Mouse (Mus musculus): ENCODE data around the gene Dlgap5. TPM values are rescaled to one million over a fixed set of nuclear protein-coding genes. Genes with fewer than 3 reads are reported as not detected.
A peak's percentile ranks its signal among the peaks of the same experiment; 100 is the strongest.

Gene Dlgap5
- total RNA-seq, 2 experiments from 2014 or later: 5.0 to 10.0 TPM

DNA sequence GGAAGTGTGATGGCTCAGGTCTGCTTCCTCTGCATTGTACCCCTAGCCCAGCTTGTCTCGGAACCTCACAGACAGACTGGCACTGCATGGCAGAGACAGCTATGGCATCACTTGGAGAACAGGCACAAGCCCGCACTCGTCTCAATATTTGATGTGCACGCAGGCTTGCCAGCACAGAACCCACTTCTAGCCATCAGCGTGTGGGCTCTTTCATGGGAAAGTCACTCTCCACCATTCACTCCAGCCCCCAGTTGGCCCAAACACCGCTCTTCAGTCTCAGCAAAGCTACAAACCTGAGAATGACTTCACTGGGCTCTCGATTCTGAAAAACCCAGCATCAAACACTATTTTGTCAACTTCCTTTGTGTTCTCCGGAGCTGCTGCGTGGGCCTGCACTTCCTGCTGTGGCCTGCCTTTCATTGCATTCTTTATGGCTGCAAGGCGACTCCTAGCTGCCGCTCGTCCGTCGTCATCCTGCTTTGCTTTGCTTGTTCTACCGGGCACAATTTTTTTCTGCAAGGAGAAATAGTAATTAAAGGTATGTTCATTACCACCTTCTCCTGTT, 22.7 kb downstream of the Dlgap5 start:
- DNase-seq: no peak

- no peak for DNase-seq
These were observed 23.2 kb downstream of the Dlgap5 start for GRCm38 (mm10) chr14:47395007-47395406.

GRCm38 (mm10) chr14:47393354-47394094, 24.7 kb downstream of the Dlgap5 start:
- DNase-seq: no peak

- no peak for DNase-seq
These were observed 32.1 kb downstream of the Dlgap5 start for GRCm38 (mm10) chr14:47386125-47386524.

DNA sequence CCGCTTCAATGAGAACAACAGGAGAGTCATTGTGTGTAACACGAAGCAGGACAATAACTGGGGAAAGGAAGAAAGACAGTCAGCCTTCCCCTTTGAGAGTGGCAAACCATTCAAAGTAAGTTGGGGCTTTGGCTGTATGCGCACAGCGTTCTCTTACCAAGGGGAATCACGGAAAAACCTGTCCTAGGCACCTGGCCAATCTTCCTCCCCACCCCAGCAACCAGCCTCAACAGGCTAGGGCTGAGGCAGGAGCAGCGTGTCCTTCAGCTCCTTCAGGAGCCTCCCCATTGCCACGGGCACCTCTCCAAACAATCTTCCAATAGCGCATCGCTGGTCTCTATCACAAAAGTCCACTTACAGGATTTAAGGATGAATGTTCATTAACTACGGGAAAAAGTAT, 33.6 kb downstream of the Dlgap5 start:
- DNase-seq: no peak

GRCm38 (mm10) chr14:47383911-47384310, 34.3 kb downstream of the Dlgap5 start:
- no peak for DNase-seq

GRCm38 (mm10) chr14:47378336-47378735, 39.9 kb downstream of the Dlgap5 start:
- no peak for DNase-seq

GRCm38 (mm10) chr14:47376526-47376925, 41.7 kb downstream of the Dlgap5 start:
- DNase-seq: no peak

- peak; percentile 41 for DNase-seq
These were observed 44.2 kb downstream of the Dlgap5 start for GRCm38 (mm10) chr14:47373728-47374678.

DNA sequence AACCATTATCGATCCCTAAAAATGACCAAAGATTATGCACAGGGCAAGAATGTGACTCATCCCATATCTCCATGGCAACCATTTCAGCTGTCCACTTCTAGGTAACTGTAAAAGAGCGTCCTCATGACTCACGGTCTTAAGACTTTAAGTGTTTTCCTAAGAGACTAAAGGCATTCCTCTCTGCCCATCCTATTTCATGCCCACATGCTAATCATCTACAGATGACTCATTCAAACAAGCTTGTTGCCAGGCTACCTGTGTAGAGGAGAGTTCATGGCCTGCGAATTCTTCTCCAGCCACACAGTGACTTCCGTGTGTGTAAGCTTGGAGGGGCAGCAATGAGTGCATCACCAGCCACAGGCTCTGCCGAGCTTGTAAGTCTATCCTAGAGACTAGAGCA, 46.5 kb downstream of the Dlgap5 start:
- no peak for DNase-seq

GRCm38 (mm10) chr14:47370790-47371189, 47.4 kb downstream of the Dlgap5 start:
- no peak for DNase-seq

DNA sequence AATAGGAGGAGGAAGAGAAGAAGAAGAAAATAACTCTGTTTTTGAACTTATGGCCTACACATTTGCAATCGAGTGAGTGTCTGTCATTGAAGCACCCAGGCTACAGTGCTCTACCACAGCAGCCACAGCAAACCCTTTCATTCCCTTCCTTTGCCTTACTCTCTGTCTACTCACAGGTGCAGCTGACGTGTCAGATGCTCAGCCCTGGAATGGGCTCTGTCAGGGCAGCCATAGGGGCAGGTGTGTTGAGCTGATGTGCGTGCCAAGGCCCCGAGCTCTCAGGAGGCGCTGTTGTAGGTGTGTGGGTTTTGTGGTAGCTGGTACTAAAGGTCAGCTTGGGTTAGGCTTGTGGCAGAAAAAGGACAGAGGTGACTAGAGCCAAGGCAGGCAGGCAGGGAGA, 48.5 kb downstream of the Dlgap5 start:
- no peak for DNase-seq

DNA sequence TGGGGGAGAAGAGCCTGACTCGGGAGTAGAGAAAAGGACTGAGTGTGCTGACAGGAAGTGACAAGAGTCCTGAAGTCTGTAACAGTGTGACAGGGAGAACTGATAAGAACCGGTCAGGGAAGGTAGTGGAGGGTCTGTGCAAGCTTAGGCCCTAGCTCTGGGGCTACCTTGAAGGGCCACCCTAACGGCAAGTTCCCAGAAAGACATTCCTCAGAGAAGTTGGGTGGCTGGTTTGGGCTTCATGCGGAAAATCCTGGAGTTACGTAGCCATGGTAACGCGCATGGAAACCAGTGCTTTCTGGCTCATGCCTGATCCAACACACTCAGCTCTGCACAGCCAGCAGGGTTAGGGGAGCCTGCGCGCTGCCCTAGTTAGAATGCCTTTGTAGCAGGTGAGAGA, 50.7 kb downstream of the Dlgap5 start, which contains the start of gene Lgals3:
Gene Lgals3, plus strand, starts transcription at position 291 of the 400 bp plus-strand sequence.
- no peak for DNase-seq

DNA sequence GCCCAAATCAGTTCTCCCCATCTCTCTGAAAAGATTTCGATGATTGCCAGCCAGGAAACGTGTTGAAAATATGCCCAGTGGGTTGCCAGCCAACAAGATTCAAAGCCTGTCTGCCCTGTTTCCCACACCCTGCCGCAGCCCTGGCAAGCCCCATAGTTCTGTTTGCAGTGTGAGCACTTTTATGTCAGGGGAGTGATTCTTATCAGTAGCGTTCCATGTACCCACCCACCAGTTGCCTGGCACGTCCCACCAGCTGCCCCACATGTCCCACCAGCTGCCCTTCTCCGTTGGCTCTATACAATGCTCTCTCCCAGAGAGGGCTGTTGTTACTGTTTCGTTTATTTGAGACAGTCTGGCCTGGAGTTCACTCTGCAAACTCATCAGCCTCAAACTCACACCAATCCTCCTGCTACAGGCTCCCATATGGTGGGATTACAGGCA, 51.3 kb downstream of the Dlgap5 start:
- no peak for DNase-seq

DNA sequence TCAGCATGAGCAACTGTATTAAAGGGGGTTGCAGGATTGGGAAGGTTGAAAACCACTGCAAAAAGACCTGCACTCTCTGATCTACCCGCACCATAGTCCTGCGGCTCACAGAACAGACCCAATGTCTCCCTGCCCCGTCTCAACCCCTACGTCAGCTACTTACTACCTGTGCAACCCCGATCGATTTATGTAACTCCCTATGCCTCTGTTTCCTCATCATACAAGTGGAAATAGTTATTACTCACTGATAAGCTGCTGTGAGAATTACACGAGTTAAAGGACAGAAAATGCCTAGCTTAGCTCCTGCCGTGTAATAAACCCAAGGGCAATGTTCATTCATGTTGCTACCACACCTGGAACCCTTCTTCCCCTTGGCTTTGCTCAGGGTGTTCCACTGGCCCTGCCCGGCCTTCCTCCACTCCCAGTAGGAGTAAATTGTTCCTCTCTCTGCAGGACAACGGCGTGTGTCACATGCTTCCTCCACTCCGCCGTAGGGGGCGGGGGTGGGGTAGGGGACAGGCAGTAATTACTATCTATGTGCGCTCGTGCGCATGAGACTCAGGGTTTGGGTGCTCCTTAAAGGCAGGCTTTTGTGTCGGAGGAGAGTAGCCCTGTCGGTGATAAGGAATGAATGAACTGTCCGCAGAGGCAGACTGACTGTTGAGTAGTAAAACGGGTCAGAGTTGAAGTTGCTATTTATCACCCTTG, 53.3 kb downstream of the Dlgap5 start:
- DNase-seq: no peak

- DNase-seq: no peak
These were observed 56.3 kb downstream of the Dlgap5 start for GRCm38 (mm10) chr14:47361899-47362298.

DNA sequence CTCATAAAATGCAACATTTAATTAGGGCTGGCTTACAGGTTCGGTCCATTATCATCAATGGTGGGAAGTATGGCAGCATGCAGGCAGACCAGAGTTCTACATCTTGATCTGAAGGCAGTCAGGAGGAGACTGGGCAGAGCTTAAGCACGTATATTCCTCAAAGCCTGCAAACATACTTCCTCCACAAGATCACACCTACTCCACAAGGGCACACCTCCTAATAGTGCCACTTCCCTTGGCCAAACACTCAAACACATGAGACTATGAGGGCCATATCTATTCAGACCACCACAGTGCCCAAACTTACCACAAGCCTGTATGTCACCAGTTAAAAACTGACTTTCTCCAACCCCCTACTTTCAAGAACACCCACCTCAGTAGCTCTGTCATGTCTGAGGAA, 56.8 kb downstream of the Dlgap5 start:
- DNase-seq: no peak

DNA sequence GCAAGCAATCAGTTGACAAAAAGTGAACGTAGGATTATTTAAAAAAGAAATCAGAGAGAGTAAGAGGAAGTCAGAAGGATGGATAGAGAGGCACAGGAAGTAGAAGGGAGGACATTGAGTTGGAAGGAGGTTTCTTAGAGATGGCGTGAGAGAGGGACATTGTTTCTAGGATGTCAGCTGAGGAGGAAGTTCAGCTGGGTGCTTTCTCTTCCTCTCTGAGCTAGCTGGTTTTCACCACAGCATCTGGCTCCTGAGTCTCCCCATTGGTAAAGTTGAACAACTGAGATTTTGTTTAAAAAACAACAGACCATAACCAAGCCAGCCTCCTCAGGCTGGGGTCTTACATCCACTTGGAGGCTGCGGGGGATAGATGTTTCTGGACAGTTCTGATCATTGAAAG, 58.6 kb downstream of the Dlgap5 start:
- no peak for DNase-seq

DNA sequence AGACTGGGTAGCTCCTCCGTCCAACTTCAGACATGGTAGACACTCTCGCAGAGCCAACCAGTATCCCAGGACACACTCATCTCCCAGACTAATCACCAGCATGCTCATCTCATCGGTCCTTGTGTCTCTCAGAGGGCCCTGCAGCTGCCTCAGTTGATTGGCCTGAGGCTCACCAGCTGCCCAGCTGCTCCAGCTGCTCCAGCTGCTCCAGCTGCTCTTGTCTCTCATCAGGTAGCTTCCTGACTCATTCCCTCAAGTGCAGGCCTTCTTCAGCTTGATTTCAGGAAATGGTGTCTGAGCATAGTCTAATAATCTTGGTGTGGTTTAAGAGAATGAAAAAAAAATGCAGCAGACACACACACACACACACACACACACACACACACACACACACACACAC, 61.6 kb downstream of the Dlgap5 start:
- DNase-seq: no peak

- DNase-seq: no peak
These were observed 63.3 kb downstream of the Dlgap5 start for GRCm38 (mm10) chr14:47354948-47355347.

GRCm38 (mm10) chr14:47354111-47354577, 64.1 kb downstream of the Dlgap5 start:
- no peak for DNase-seq

GRCm38 (mm10) chr14:47353240-47353639, 65.0 kb downstream of the Dlgap5 start:
- DNase-seq: no peak
